Mouse (Mus musculus) frontal cortex, postnatal 10 days (tissue): Measurements from ENCODE around the gene Serpinf2.

ENCODE experiments used
- DNase-seq, 2 experiments: peaks; one replicate each; pipeline ENCODE4 v3.0.0; 2022; ENCODE audit warnings: low spot score in 2 of 2, mixed read lengths in 1 of 2

Gene Serpinf2

GRCm38 (mm10) chr11:75429019-75429705 is 10.2 kb downstream of the Serpinf2 start:
- DNase-seq = no peak

GRCm38 (mm10) chr11:75424459-75424858 is 14.9 kb downstream of the Serpinf2 start:
- DNase-seq = no peak

GRCm38 (mm10) chr11:75424033-75424432 is 15.4 kb downstream of the Serpinf2 start:
- no peak for DNase-seq

GRCm38 (mm10) chr11:75423091-75423490 is 16.3 kb downstream of the Serpinf2 start:
- DNase-seq = no peak

GRCm38 (mm10) chr11:75422013-75422792 is 17.2 kb downstream of the Serpinf2 start, which contains the start of gene Serpinf1:
Gene Serpinf1 (minus strand): TSS chr11:75422701.
- no peak for DNase-seq

GRCm38 (mm10) chr11:75421375-75422012 is 17.9 kb downstream of the Serpinf2 start:
- DNase-seq = no peak

- no peak for DNase-seq
These were observed 18.5 kb downstream of the Serpinf2 start for GRCm38 (mm10) chr11:75420810-75421374.

GRCm38 (mm10) chr11:75420037-75420436 is 19.4 kb downstream of the Serpinf2 start:
- no peak for DNase-seq

GRCm38 (mm10) chr11:75415994-75416393 is 23.4 kb downstream of the Serpinf2 start:
- DNase-seq = no peak

GRCm38 (mm10) chr11:75415096-75415495 is 24.3 kb downstream of the Serpinf2 start:
- peak in 1 of 2 experiments; percentile 29 for DNase-seq

GRCm38 (mm10) chr11:75410591-75410990 is 28.8 kb downstream of the Serpinf2 start:
- no peak for DNase-seq

GRCm38 (mm10) chr11:75409679-75410575 is 29.5 kb downstream of the Serpinf2 start:
- DNase-seq = no peak

- no peak for DNase-seq
These were observed 32.5 kb downstream of the Serpinf2 start for GRCm38 (mm10) chr11:75406865-75407264.

GRCm38 (mm10) chr11:75406104-75406503 is 33.3 kb downstream of the Serpinf2 start:
- no peak for DNase-seq

- DNase-seq = no peak
These were observed 34.6 kb downstream of the Serpinf2 start for GRCm38 (mm10) chr11:75404801-75405200.

GRCm38 (mm10) chr11:75403301-75404052 is 35.9 kb downstream of the Serpinf2 start:
- no peak for DNase-seq

- DNase-seq = peak in 1 of 2 experiments; percentile 39
These were observed 37.1 kb downstream of the Serpinf2 start for GRCm38 (mm10) chr11:75402271-75402690.

GRCm38 (mm10) chr11:75400099-75400498 is 39.3 kb downstream of the Serpinf2 start:
- DNase-seq = no peak

GRCm38 (mm10) chr11:75399411-75399841 is 40.0 kb downstream of the Serpinf2 start:
- no peak for DNase-seq

- DNase-seq = no peak
These were observed 41.9 kb downstream of the Serpinf2 start for GRCm38 (mm10) chr11:75397452-75397851.
